Mouse (Mus musculus): ENCODE results near the gene Cse1l. TPM values are rescaled to one million over a fixed set of nuclear protein-coding genes. Genes with fewer than 3 reads are reported as not detected.

Cse1l gene
- polyA plus RNA-seq, 1 experiment from 2014 or later = 113 TPM

- no peaks in the 10 kb centered on the region for H3K27me3 ChIP-seq (replicated peaks; ENCODE audit: control insufficient read depth, insufficient read depth, low read length)
- no peak overlapping the region for H3K9ac ChIP-seq (ENCODE audit: low read depth, low read length)
- no peak overlapping the region for H3K4me3 ChIP-seq (ENCODE audit: low read depth, low read length)
- no peak overlapping the region for H3K4me2 ChIP-seq (ENCODE audit: low read depth, low read length)
- peaks cover 41% of the 10 kb centered on the region for H3K36me3 ChIP-seq (ENCODE audit: control insufficient read depth, insufficient read depth, low read length)
- H3K27ac ChIP-seq (replicated peaks; ENCODE audit: low read depth, low read length) = no peak overlapping the region
- ATAC-seq (ENCODE audit: low read depth) (no peak), DNase-seq (ENCODE audit: low spot score) (no peak)
- WGBS = 95% methylated on average over 5 of the region's 5 CpGs
- no peaks in the 10 kb centered on the region for H3K9me3 ChIP-seq (ENCODE audit: control insufficient read depth, low read length)
- H3K4me1 ChIP-seq (ENCODE audit: control insufficient read depth, insufficient read depth, low read length) = no peaks in the 10 kb centered on the region
Observed at GRCm38 (mm10) chr2:166893036-166893435, 12.8 kb upstream of the Cse1l start.

- DNase-seq (ENCODE audit: low spot score) (no peak), ATAC-seq (ENCODE audit: low read depth) (no peak)
- H3K4me1 ChIP-seq (ENCODE audit: control insufficient read depth, insufficient read depth, low read length) = no peaks in the 10 kb centered on the region
- H3K36me3 ChIP-seq (ENCODE audit: control insufficient read depth, insufficient read depth, low read length) = peaks cover 30% of the 10 kb centered on the region
- H3K9me3 ChIP-seq (ENCODE audit: control insufficient read depth, low read length) = no peaks in the 10 kb centered on the region
- no peak overlapping the region for H3K27ac ChIP-seq (replicated peaks; ENCODE audit: low read depth, low read length)
- no peak overlapping the region for H3K4me2 ChIP-seq (ENCODE audit: low read depth, low read length)
- no peak overlapping the region for H3K9ac ChIP-seq (ENCODE audit: low read depth, low read length)
- H3K27me3 ChIP-seq (replicated peaks; ENCODE audit: control insufficient read depth, insufficient read depth, low read length) = no peaks in the 10 kb centered on the region
- H3K4me3 ChIP-seq (ENCODE audit: low read depth, low read length) = no peak overlapping the region
- WGBS = 75% methylated on average over 12 of the region's 13 CpGs
Observed at GRCm38 (mm10) chr2:166896368-166896767, 9.5 kb upstream of the Cse1l start.

DNA sequence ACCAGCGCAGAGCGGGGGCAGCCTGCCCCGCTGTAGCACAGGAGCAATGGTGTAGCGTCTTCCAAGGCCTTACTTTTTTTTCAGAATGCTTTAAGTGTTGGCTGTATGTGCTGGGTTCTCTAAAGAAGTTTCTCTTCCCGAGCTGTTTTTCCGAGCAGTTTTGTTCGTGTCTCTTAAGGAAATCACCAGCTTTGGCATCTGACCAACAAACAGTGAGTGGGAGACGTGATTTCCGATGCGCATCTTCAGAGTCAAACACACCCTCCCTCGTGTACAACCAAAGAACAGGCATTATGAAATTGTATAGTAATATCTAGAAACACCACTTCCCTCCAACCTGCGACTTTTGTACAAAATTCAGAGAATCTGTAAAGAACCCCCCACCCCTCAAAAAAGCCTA, 8.9 kb upstream of the Cse1l start:
- Histone ChIP-seq H3K4me3 (ENCODE audit: low read depth, low read length) (no peak overlapping the region), H3K27ac (replicated peaks; ENCODE audit: low read depth, low read length) (no peak overlapping the region), H3K27me3 (replicated peaks; ENCODE audit: control insufficient read depth, insufficient read depth, low read length) (no peaks in the 10 kb centered on the region), H3K4me1 (ENCODE audit: control insufficient read depth, insufficient read depth, low read length) (no peaks in the 10 kb centered on the region), H3K4me2 (ENCODE audit: low read depth, low read length) (no peak overlapping the region), H3K36me3 (ENCODE audit: control insufficient read depth, insufficient read depth, low read length) (peaks cover 24% of the 10 kb centered on the region), H3K9ac (ENCODE audit: low read depth, low read length) (no peak overlapping the region), H3K9me3 (ENCODE audit: control insufficient read depth, low read length) (no peaks in the 10 kb centered on the region)
- DNase-seq (ENCODE audit: low spot score) (no peak), ATAC-seq (ENCODE audit: low read depth) (no peak)
- 87% methylated on average over 12 of the region's 12 CpGs for WGBS

GRCm38 (mm10) chr2:166899161-166899560, 6.7 kb upstream of the Cse1l start:
- Histone ChIP-seq H3K27me3 (replicated peaks; ENCODE audit: control insufficient read depth, insufficient read depth, low read length) (no peaks in the 10 kb centered on the region), H3K4me3 (ENCODE audit: low read depth, low read length) (no peak overlapping the region), H3K4me1 (ENCODE audit: control insufficient read depth, insufficient read depth, low read length) (no peaks in the 10 kb centered on the region), H3K4me2 (ENCODE audit: low read depth, low read length) (no peak overlapping the region), H3K27ac (replicated peaks; ENCODE audit: low read depth, low read length) (no peak overlapping the region), H3K9me3 (ENCODE audit: control insufficient read depth, low read length) (no peaks in the 10 kb centered on the region), H3K9ac (ENCODE audit: low read depth, low read length) (no peak overlapping the region), H3K36me3 (ENCODE audit: control insufficient read depth, insufficient read depth, low read length) (peaks cover 7% of the 10 kb centered on the region)
- DNase-seq (ENCODE audit: low spot score) (no peak), ATAC-seq (ENCODE audit: low read depth) (no peak)
- WGBS = 75% methylated on average over 2 of the region's 2 CpGs

GRCm38 (mm10) chr2:166899746-166900145, 6.1 kb upstream of the Cse1l start:
- 59% methylated on average over 3 of the region's 3 CpGs for WGBS
- Histone ChIP-seq H3K36me3 (ENCODE audit: control insufficient read depth, insufficient read depth, low read length) (peaks cover 1% of the 10 kb centered on the region), H3K4me2 (ENCODE audit: low read depth, low read length) (no peak overlapping the region), H3K4me1 (ENCODE audit: control insufficient read depth, insufficient read depth, low read length) (no peaks in the 10 kb centered on the region), H3K27me3 (replicated peaks; ENCODE audit: control insufficient read depth, insufficient read depth, low read length) (no peaks in the 10 kb centered on the region), H3K27ac (replicated peaks; ENCODE audit: low read depth, low read length) (no peak overlapping the region), H3K4me3 (ENCODE audit: low read depth, low read length) (no peak overlapping the region), H3K9ac (ENCODE audit: low read depth, low read length) (no peak overlapping the region), H3K9me3 (ENCODE audit: control insufficient read depth, low read length) (no peaks in the 10 kb centered on the region)
- DNase-seq (ENCODE audit: low spot score) (no peak), ATAC-seq (ENCODE audit: low read depth) (no peak)

- DNase-seq (ENCODE audit: low spot score) = no peak
- no peaks in the 10 kb centered on the region for H3K36me3 ChIP-seq (ENCODE audit: control insufficient read depth, insufficient read depth, low read length)
- 89% methylated on average over 8 of the region's 8 CpGs for WGBS
- H3K4me2 ChIP-seq (ENCODE audit: low read depth, low read length) = no peak overlapping the region
- H3K9me3 ChIP-seq (ENCODE audit: control insufficient read depth, low read length) = no peaks in the 10 kb centered on the region
- no peaks in the 10 kb centered on the region for H3K4me1 ChIP-seq (ENCODE audit: control insufficient read depth, insufficient read depth, low read length)
- no peaks in the 10 kb centered on the region for H3K27me3 ChIP-seq (replicated peaks; ENCODE audit: control insufficient read depth, insufficient read depth, low read length)
- H3K9ac ChIP-seq (ENCODE audit: low read depth, low read length) = no peak overlapping the region
- no peak overlapping the region for H3K27ac ChIP-seq (replicated peaks; ENCODE audit: low read depth, low read length)
- no peak overlapping the region for H3K4me3 ChIP-seq (ENCODE audit: low read depth, low read length)
- no peak for ATAC-seq (ENCODE audit: low read depth)
Observed at GRCm38 (mm10) chr2:166900792-166901505, 4.9 kb upstream of the Cse1l start.

GRCm38 (mm10) chr2:166903719-166904282, 2.0 kb upstream of the Cse1l start:
- Histone ChIP-seq H3K4me1 (ENCODE audit: control insufficient read depth, insufficient read depth, low read length) (peaks cover 7% of the 10 kb centered on the region), H3K4me3 (ENCODE audit: low read depth, low read length) (no peak overlapping the region), H3K4me2 (ENCODE audit: low read depth, low read length) (no peak overlapping the region), H3K27me3 (replicated peaks; ENCODE audit: control insufficient read depth, insufficient read depth, low read length) (no peaks in the 10 kb centered on the region), H3K9me3 (ENCODE audit: control insufficient read depth, low read length) (no peaks in the 10 kb centered on the region), H3K36me3 (ENCODE audit: control insufficient read depth, insufficient read depth, low read length) (no peaks in the 10 kb centered on the region), H3K9ac (ENCODE audit: low read depth, low read length) (no peak overlapping the region), H3K27ac (replicated peaks; ENCODE audit: low read depth, low read length) (no peak overlapping the region)
- no peak for ATAC-seq (ENCODE audit: low read depth)
- 93% methylated on average over 6 of the region's 6 CpGs for WGBS
- no peak for DNase-seq (ENCODE audit: low spot score)

DNA sequence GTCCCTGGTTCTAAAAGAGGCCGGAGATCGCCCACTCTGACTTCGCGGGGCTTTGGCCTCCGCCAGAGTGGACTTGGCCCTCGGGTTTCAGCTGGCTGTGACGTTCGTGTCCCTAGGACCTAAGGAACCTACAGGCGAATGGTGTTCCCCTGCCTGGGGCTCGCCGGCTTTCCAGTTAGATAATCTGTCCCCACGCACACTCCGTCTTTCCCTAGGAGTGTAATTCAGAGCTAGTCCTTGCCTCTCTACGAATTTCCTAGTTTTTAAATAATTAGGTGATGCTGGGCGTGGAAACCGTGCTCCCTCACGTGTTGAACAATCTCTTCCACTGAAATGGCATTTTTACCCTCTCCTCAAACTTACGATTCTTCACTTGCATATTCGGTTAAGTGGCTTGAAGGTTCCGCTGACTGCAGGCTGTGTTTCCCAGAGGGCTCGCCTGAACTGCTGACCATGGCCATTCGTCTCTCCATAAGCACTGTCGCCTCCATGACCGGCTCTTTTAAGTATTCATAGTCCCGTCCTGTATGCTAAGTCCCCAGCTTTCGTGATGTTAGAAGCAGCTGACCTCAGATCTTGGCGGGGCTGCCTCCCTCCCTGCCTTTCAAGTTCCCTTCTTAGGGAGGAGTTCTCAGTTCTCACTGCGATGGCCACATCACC, 813 bp downstream of the Cse1l start:
- H3K27me3 ChIP-seq (replicated peaks; ENCODE audit: control insufficient read depth, insufficient read depth, low read length) = no peaks in the 10 kb centered on the region
- peak overlapping the region; percentile 58 for H3K4me3 ChIP-seq (ENCODE audit: low read depth, low read length)
- H3K4me2 ChIP-seq (ENCODE audit: low read depth, low read length) = peak overlapping the region; percentile 70
- DNase-seq (ENCODE audit: low spot score) (no peak), ATAC-seq (ENCODE audit: low read depth) (peak; percentile 20)
- H3K36me3 ChIP-seq (ENCODE audit: control insufficient read depth, insufficient read depth, low read length) = peaks cover 4% of the 10 kb centered on the region; the same call in 1 of the 2 replicates
- no peaks in the 10 kb centered on the region for H3K9me3 ChIP-seq (ENCODE audit: control insufficient read depth, low read length)
- WGBS = under 1% methylated on average over 23 of the region's 28 CpGs
- peak overlapping the region; percentile 98 for H3K27ac ChIP-seq (replicated peaks; ENCODE audit: low read depth, low read length)
- H3K9ac ChIP-seq (ENCODE audit: low read depth, low read length) = peak overlapping the region; percentile 90
- H3K4me1 ChIP-seq (ENCODE audit: control insufficient read depth, insufficient read depth, low read length) = peaks cover 7% of the 10 kb centered on the region
